Mouse (Mus musculus) gastrocnemius, adult 18-20 months (tissue): Measurements from ENCODE around the gene B4gat1. TPM values are rescaled to one million over a fixed set of nuclear protein-coding genes. Genes with fewer than 3 reads are reported as not detected.

ENCODE experiments used
- DNase-seq: peaks from one replicate; pipeline ENCODE4 v3.0.0; 2021; ENCODE audit warnings: low spot score
- total RNA-seq, 2 experiments: library from RNA; stranded (reverse); gene quantifications; 2 replicates each; pipeline ENCODE4 v1.2.3; 2021

B4gat1 gene
- total RNA-seq, 2 experiments from 2014 or later, result 18.7 to 23.2 TPM

- no peak for DNase-seq
Observed at GRCm38 (mm10) chr19:5058801-5059771, 20.5 kb downstream of the B4gat1 start.

- DNase-seq, result peak; percentile 67
Observed at GRCm38 (mm10) chr19:5060365-5061330, 22.0 kb downstream of the B4gat1 start.

- no peak for DNase-seq
Observed at GRCm38 (mm10) chr19:5062041-5062440, 23.4 kb downstream of the B4gat1 start.

- peak; percentile 72 for DNase-seq
Observed at GRCm38 (mm10) chr19:5062446-5062845, 23.8 kb downstream of the B4gat1 start.

GRCm38 (mm10) chr19:5065104-5065503 lies 26.5 kb downstream of the B4gat1 start:
- peak; percentile 73 for DNase-seq

GRCm38 (mm10) chr19:5067040-5067799 lies 28.6 kb downstream of the B4gat1 start:
- DNase-seq, result no peak

- peak; percentile 75 for DNase-seq
Observed at GRCm38 (mm10) chr19:5067867-5068569, 29.4 kb downstream of the B4gat1 start, which contains the start of gene Cd248. TSS of gene Cd248 (plus strand) at chr19:5068078.

- no peak for DNase-seq
Observed at GRCm38 (mm10) chr19:5068570-5069234, 30.1 kb downstream of the B4gat1 start.

- DNase-seq, result no peak
Observed at GRCm38 (mm10) chr19:5069486-5069885, 30.9 kb downstream of the B4gat1 start.

- DNase-seq, result no peak
Observed at GRCm38 (mm10) chr19:5069978-5070377, 31.4 kb downstream of the B4gat1 start.

- no peak for DNase-seq
Observed at GRCm38 (mm10) chr19:5071077-5071476, 32.5 kb downstream of the B4gat1 start.

GRCm38 (mm10) chr19:5071545-5072369 lies 33.1 kb downstream of the B4gat1 start:
- DNase-seq, result peak; percentile 83

GRCm38 (mm10) chr19:5072389-5073019 lies 33.9 kb downstream of the B4gat1 start:
- DNase-seq, result no peak

- peak; percentile 51 for DNase-seq
Observed at GRCm38 (mm10) chr19:5073028-5073427, 34.4 kb downstream of the B4gat1 start.

- no peak for DNase-seq
Observed at GRCm38 (mm10) chr19:5073518-5073917, 34.9 kb downstream of the B4gat1 start.

- no peak for DNase-seq
Observed at GRCm38 (mm10) chr19:5079279-5079678, 40.7 kb downstream of the B4gat1 start.

GRCm38 (mm10) chr19:5082005-5082404 lies 43.4 kb downstream of the B4gat1 start:
- DNase-seq, result no peak

- no peak for DNase-seq
Observed at GRCm38 (mm10) chr19:5082596-5082995, 44.0 kb downstream of the B4gat1 start.
